Mouse (Mus musculus) CH12.LX (cell line): ENCODE measurements around the gene Slc26a6. TPM values are rescaled to one million over a fixed set of nuclear protein-coding genes. Genes with fewer than 3 reads are reported as not detected.

Source experiments
- DNase-seq: peaks from one replicate; pipeline ENCODE4 v3.0.0-alpha.2; 2013; ENCODE audit errors: extremely low read depth
- H3K27ac ChIP-seq: 2 replicates; pipeline ENCODE4 v1.5.1; 2012; ENCODE audit warnings: low read depth, mild to moderate bottlenecking, control low read depth, moderate library complexity; ENCODE audit not compliant: insufficient read depth
- H3K27me3 ChIP-seq: replicated peaks from 2 replicates; pipeline ENCODE3; 2012; ENCODE audit warnings: inconsistent platforms
- H3K36me3 ChIP-seq, 2 experiments: replicated peaks in 1 of 2; 2 replicates each; pipeline versions ENCODE3 to v1.6.1; 2012; ENCODE audit warnings: inconsistent platforms in 1 of 2, low read length in 1 of 2, mild to moderate bottlenecking in 1 of 2, mixed read lengths in 1 of 2, moderate library complexity in 1 of 2; ENCODE audit not compliant: control insufficient read depth in 1 of 2, insufficient read depth in 1 of 2
- H3K4me1 ChIP-seq, 2 experiments: 2 replicates each; pipeline ENCODE4 v1.6.1; 2012; ENCODE audit warnings: inconsistent platforms in 1 of 2, moderate library complexity in 1 of 2; ENCODE audit not compliant: insufficient read depth in 2 of 2, control insufficient read depth in 1 of 2
- H3K4me2 ChIP-seq: 2 replicates; pipeline ENCODE4 v1.6.1; 2012; ENCODE audit warnings: low read depth, mild to moderate bottlenecking, control low read depth; ENCODE audit not compliant: poor library complexity, insufficient read depth, severe bottlenecking
- H3K4me3 ChIP-seq, 3 experiments: fragments of 150-350 bp in 1 of 3; sonication (generic) in 1 of 3; replicated peaks in 1 of 3; 2 replicates each; pipeline versions ENCODE3 to v1.5.1; 2011 to 2012; ENCODE audit warnings: low read depth in 2 of 3, low read length in 2 of 3, mild to moderate bottlenecking in 2 of 3, moderate library complexity in 2 of 3, control low read depth in 1 of 3, improper control_type of control experiment in 1 of 3, inconsistent platforms in 1 of 3, mixed read lengths in 1 of 3; ENCODE audit not compliant: poor library complexity in 1 of 3
- H3K79me2 ChIP-seq: replicated peaks from 2 replicates; pipeline ENCODE4 v1.6.1; 2012; ENCODE audit warnings: mild to moderate bottlenecking, moderate library complexity; ENCODE audit not compliant: control insufficient read depth, poor library complexity, insufficient read depth, severe bottlenecking; ENCODE audit errors: extremely low read depth
- H3K9ac ChIP-seq: 2 replicates; pipeline ENCODE4 v1.6.1; 2012; ENCODE audit warnings: low read depth, mild to moderate bottlenecking, control low read depth, moderate library complexity; ENCODE audit not compliant: insufficient read depth
- H3K9me3 ChIP-seq: replicated peaks from 2 replicates; pipeline ENCODE3; 2012; ENCODE audit warnings: low read length, inconsistent platforms, mixed read lengths
- BHLHE40 ChIP-seq: IDR thresholded peaks from 2 replicates; pipeline ENCODE4 v1.6.1; 2011; ENCODE audit warnings: mild to moderate bottlenecking, low read depth, low read length, improper control_type of control experiment
- CTCF ChIP-seq, 2 experiments: IDR thresholded peaks in 1 of 2; conservative IDR thresholded peaks in 1 of 2; 2 replicates each; pipeline ENCODE4 v1.5.1; 2011 to 2012; ENCODE audit warnings: low read depth in 2 of 2, low read length in 2 of 2, improper control_type of control experiment in 1 of 2, inconsistent platforms in 1 of 2, mild to moderate bottlenecking in 1 of 2, moderate library complexity in 1 of 2
- E2F4 ChIP-seq: IDR thresholded peaks from 2 replicates; pipeline ENCODE4 v1.6.1; 2011; ENCODE audit warnings: low read depth, low read length, improper control_type of control experiment; ENCODE audit not compliant: insufficient replicate concordance
- ELF1 ChIP-seq: IDR thresholded peaks from 2 replicates; pipeline ENCODE4 v1.6.1; 2014; ENCODE audit warnings: low read depth, mild to moderate bottlenecking, inconsistent platforms, low read length, improper control_type of control experiment
- EP300 ChIP-seq: IDR thresholded peaks from 2 replicates; pipeline ENCODE4 v1.6.1; 2011; ENCODE audit warnings: low read length, improper control_type of control experiment
- HCFC1 ChIP-seq: IDR thresholded peaks from 2 replicates; pipeline ENCODE4 v1.6.1; 2012; ENCODE audit warnings: low read depth, mild to moderate bottlenecking, inconsistent platforms, low read length, improper control_type of control experiment
- JUN ChIP-seq: IDR thresholded peaks from 2 replicates; pipeline ENCODE4 v1.6.1; 2011; ENCODE audit warnings: low read depth, mild to moderate bottlenecking, low read length, improper control_type of control experiment, moderate library complexity; ENCODE audit not compliant: insufficient read depth
- JUND ChIP-seq: conservative IDR thresholded peaks from 2 replicates; pipeline ENCODE4 v1.6.1; 2011; ENCODE audit warnings: low read depth, low read length, improper control_type of control experiment
- KAT2A ChIP-seq: IDR thresholded peaks from 2 replicates; pipeline ENCODE4 v1.6.1; 2012; ENCODE audit warnings: low read length, improper control_type of control experiment, inconsistent platforms; ENCODE audit not compliant: insufficient replicate concordance
- MAFK ChIP-seq: IDR thresholded peaks from 2 replicates; pipeline ENCODE4 v1.6.1; 2011; ENCODE audit warnings: low read length, improper control_type of control experiment; ENCODE audit not compliant: insufficient replicate concordance
- MAX ChIP-seq: IDR thresholded peaks from 2 replicates; pipeline ENCODE4 v1.6.1; 2011; ENCODE audit warnings: low read length, improper control_type of control experiment
- MAZ ChIP-seq: IDR thresholded peaks from 2 replicates; pipeline ENCODE4 v1.6.1; 2012; ENCODE audit warnings: low read depth, mild to moderate bottlenecking, inconsistent platforms, low read length, improper control_type of control experiment, moderate library complexity
- MYC ChIP-seq: IDR thresholded peaks from 2 replicates; pipeline ENCODE4 v1.6.1; 2011; ENCODE audit warnings: low read depth, mild to moderate bottlenecking, improper control_type of control experiment, low read length
- NELFE ChIP-seq: IDR thresholded peaks from 2 replicates; pipeline ENCODE4 v1.6.1; 2011; ENCODE audit warnings: low read depth, low read length, improper control_type of control experiment
- NRF1 ChIP-seq: IDR thresholded peaks from 2 replicates; pipeline ENCODE4 v1.6.1; 2014; ENCODE audit warnings: low read depth, mild to moderate bottlenecking, inconsistent platforms, low read length, improper control_type of control experiment, moderate library complexity
- PAX5 ChIP-seq: IDR thresholded peaks from 2 replicates; pipeline ENCODE4 v1.6.1; 2012; ENCODE audit warnings: low read length, inconsistent platforms, mixed read lengths
- SIN3A ChIP-seq: IDR thresholded peaks from 2 replicates; pipeline ENCODE4 v1.6.1; 2012; ENCODE audit warnings: low read length, improper control_type of control experiment, inconsistent platforms
- TBP ChIP-seq: conservative IDR thresholded peaks from 2 replicates; pipeline ENCODE4 v1.6.1; 2011; ENCODE audit warnings: low read depth, low read length, improper control_type of control experiment
- TCF12 ChIP-seq: IDR thresholded peaks from 2 replicates; pipeline ENCODE4 v1.6.1; 2014; ENCODE audit warnings: low read depth, mild to moderate bottlenecking, inconsistent platforms, low read length, improper control_type of control experiment
- USF1 ChIP-seq: IDR thresholded peaks from 2 replicates; pipeline ENCODE4 v1.6.1; 2014; ENCODE audit warnings: low read depth, mild to moderate bottlenecking, inconsistent platforms, low read length, improper control_type of control experiment
- ZC3H11A ChIP-seq: IDR thresholded peaks from 2 replicates; pipeline ENCODE4 v1.6.1; 2012; ENCODE audit warnings: low read depth, mild to moderate bottlenecking, inconsistent platforms, low read length, improper control_type of control experiment
- ZNF384 ChIP-seq: IDR thresholded peaks from 2 replicates; pipeline ENCODE4 v1.6.1; 2012; ENCODE audit warnings: low read depth, low read length, improper control_type of control experiment, inconsistent platforms
- dilution Hi-C: fragments of 300-500 bp; cut with MboI; formaldehyde crosslinking; loops from 2 replicates; pipeline ENCODE4 v1.14.3; 2020; ENCODE audit warnings: low sequenced_read_pairs; ENCODE audit not compliant: extremely low pct_unique_long_range_greater_than_20kb, extremely low pct_ligation_motif_present
- in situ Hi-C: fragments of 300-500 bp; cut with MboI; formaldehyde crosslinking; loops from 3 replicates; pipeline ENCODE4 v1.14.3; 2019; ENCODE audit warnings: low sequenced_read_pairs, low pct_ligation_motif_present, low pct_unique_long_range_greater_than_20kb, mixed read lengths
- polyA plus RNA-seq: library from polyadenylated mRNA; unstranded; fragments of >175 nt; gene quantifications from 2 replicates; pipeline ENCODE4 v1.2.1, GENCODE M21; 2012; ENCODE audit warnings: low read depth; ENCODE audit not compliant: insufficient read length
- total RNA-seq, 2 experiments: library from RNA; depleted of rRNA; stranded (reverse); fragments of 300-350 nt in 1 of 2; fragments of >200 nt in 1 of 2; gene quantifications; 2 replicates each; pipeline ENCODE4 v1.2.3; 2012 to 2014

Slc26a6 gene
- total and polyA plus RNA-seq, 3 experiments: 5.0 to 10.0 (median 5.0) TPM

- no peak for DNase-seq
- TF ChIP-seq MYC (no peak), NELFE (no peak), CTCF (conservative IDR thresholded peaks at IDR 0.05 in 1 of 2, IDR thresholded peaks at IDR 0.05 in 1 of 2; ENCODE audit: low read depth in 2 of 2, low read length in 2 of 2) (no peak), MAZ (no peak), MAFK (no peak), PAX5 (no peak), ZC3H11A (no peak), SIN3A (no peak), BHLHE40 (no peak)
- Histone ChIP-seq H3K36me3 (peaks cover 0 to 13% of the 10 kb centered on the region in 2 experiments), H3K79me2 (no peaks in the 10 kb centered on the region), H3K4me3 (no peak overlapping the region), H3K9ac (no peak overlapping the region), H3K27ac (no peak overlapping the region), H3K4me2 (no peak overlapping the region), H3K4me1 (no peaks in the 10 kb centered on the region), H3K9me3 (no peaks in the 10 kb centered on the region), H3K27me3 (no peaks in the 10 kb centered on the region)
- dilution Hi-C loops (no loop called here), in situ Hi-C loops (no loop called here)
These were observed 59.2 kb downstream of the Slc26a6 start for GRCm38 (mm10) chr9:108912308-108912707.

GRCm38 (mm10) chr9:108913161-108913560 is 60.1 kb downstream of the Slc26a6 start:
- no peak overlapping the region for H3K27ac ChIP-seq
- no peaks in the 10 kb centered on the region for H3K27me3 ChIP-seq
- in situ Hi-C loops (no loop called here), dilution Hi-C loops (no loop called here)
- no peaks in the 10 kb centered on the region for H3K4me1 ChIP-seq
- DNase-seq: no peak
- peaks cover 0 to 13% of the 10 kb centered on the region in 2 experiments for H3K36me3 ChIP-seq
- no peaks in the 10 kb centered on the region for H3K9me3 ChIP-seq
- no peaks in the 10 kb centered on the region for H3K79me2 ChIP-seq
- no peak overlapping the region for H3K9ac ChIP-seq
- H3K4me2 ChIP-seq: no peak overlapping the region
- H3K4me3 ChIP-seq: no peak overlapping the region
- TF ChIP-seq USF1: no peak
- no peak for TF ChIP-seq E2F4
- TF ChIP-seq ZNF384: no peak
- TF ChIP-seq BHLHE40: no peak
- no peak for TF ChIP-seq KAT2A
- TF ChIP-seq TCF12: no peak
- TF ChIP-seq EP300: no peak
- no peak for TF ChIP-seq JUND
- TF ChIP-seq JUN: no peak
- no peak for TF ChIP-seq HCFC1
- TF ChIP-seq ELF1: no peak
- TF ChIP-seq PAX5: no peak
- TF ChIP-seq NRF1: no peak
- no peak for TF ChIP-seq MAX
- no peak for TF ChIP-seq NELFE
- TF ChIP-seq SIN3A: no peak
- TF ChIP-seq TBP: no peak
